Mouse (Mus musculus): ENCODE data around the gene Pth1r. TPM values are rescaled to one million over a fixed set of nuclear protein-coding genes. Genes with fewer than 3 reads are reported as not detected.
A peak's percentile ranks its signal among the peaks of the same experiment; 100 is the strongest.

The Pth1r gene
- polyA plus RNA-seq, 1 experiment from 2014 or later, result 9.3 TPM

- H3K27ac ChIP-seq (replicated peaks; ENCODE audit: low read depth, low read length), result no peak overlapping the region
- 91% methylated on average over 6 of the region's 6 CpGs for WGBS
These were observed 43.0 kb downstream of the Pth1r start for GRCm38 (mm10) chr9:110703951-110704350.

GRCm38 (mm10) chr9:110702848-110703247, 44.1 kb downstream of the Pth1r start:
- no peak for ATAC-seq (ENCODE audit: low FRiP score, low TSS enrichment)
- Histone ChIP-seq H3K4me3 (replicated peaks; ENCODE audit: low read depth, low read length) (no peak overlapping the region), H3K27ac (replicated peaks; ENCODE audit: low read depth, low read length) (no peak overlapping the region), H3K9ac (replicated peaks; ENCODE audit: low read length) (no peak overlapping the region), H3K4me1 (ENCODE audit: control insufficient read depth, insufficient read depth, low read length) (no peaks in the 10 kb centered on the region), H3K9me3 (ENCODE audit: control insufficient read depth, low read length) (no peaks in the 10 kb centered on the region), H3K27me3 (ENCODE audit: control insufficient read depth, insufficient read depth, low read length) (no peaks in the 10 kb centered on the region), H3K36me3 (ENCODE audit: control insufficient read depth, insufficient read depth, low read length) (peaks cover 4% of the 10 kb centered on the region; the same call in 1 of the 2 replicates), H3K4me2 (ENCODE audit: low read length) (no peak overlapping the region)
- WGBS, result 89% methylated on average over 1 of the region's 1 CpGs
- peak; percentile 13 for DNase-seq

More at GRCm38 (mm10) chr9:110703951-110704350, 43.0 kb downstream of the Pth1r start:
- no peak for ATAC-seq (ENCODE audit: low FRiP score, low TSS enrichment)
- H3K4me3 ChIP-seq (replicated peaks; ENCODE audit: low read depth, low read length), result no peak overlapping the region
- DNase-seq, result no peak
- no peak overlapping the region for H3K4me2 ChIP-seq (ENCODE audit: low read length)
- H3K9me3 ChIP-seq (ENCODE audit: control insufficient read depth, low read length), result no peaks in the 10 kb centered on the region
- H3K9ac ChIP-seq (replicated peaks; ENCODE audit: low read length), result no peak overlapping the region
- H3K27me3 ChIP-seq (ENCODE audit: control insufficient read depth, insufficient read depth, low read length), result no peaks in the 10 kb centered on the region
- peaks cover 4% of the 10 kb centered on the region; the same call in 1 of the 2 replicates for H3K36me3 ChIP-seq (ENCODE audit: control insufficient read depth, insufficient read depth, low read length)
- H3K4me1 ChIP-seq (ENCODE audit: control insufficient read depth, insufficient read depth, low read length), result no peaks in the 10 kb centered on the region

- H3K4me3 ChIP-seq (replicated peaks; ENCODE audit: low read depth, low read length), result no peak overlapping the region
- no peaks in the 10 kb centered on the region for H3K9me3 ChIP-seq (ENCODE audit: control insufficient read depth, low read length)
- no peak overlapping the region for H3K4me2 ChIP-seq (ENCODE audit: low read length)
- DNase-seq (no peak), ATAC-seq (ENCODE audit: low FRiP score, low TSS enrichment) (no peak)
- H3K27ac ChIP-seq (replicated peaks; ENCODE audit: low read depth, low read length), result no peak overlapping the region
- peaks cover 7% of the 10 kb centered on the region for H3K36me3 ChIP-seq (ENCODE audit: control insufficient read depth, insufficient read depth, low read length)
- H3K9ac ChIP-seq (replicated peaks; ENCODE audit: low read length), result no peak overlapping the region
- WGBS, result 76% methylated on average over 11 of the region's 12 CpGs
- H3K27me3 ChIP-seq (ENCODE audit: control insufficient read depth, insufficient read depth, low read length), result no peaks in the 10 kb centered on the region
- H3K4me1 ChIP-seq (ENCODE audit: control insufficient read depth, insufficient read depth, low read length), result no peaks in the 10 kb centered on the region
These were observed 45.6 kb downstream of the Pth1r start for GRCm38 (mm10) chr9:110701114-110702032.

- no peak overlapping the region for H3K4me3 ChIP-seq (replicated peaks; ENCODE audit: low read depth, low read length)
- peaks cover 18% of the 10 kb centered on the region for H3K36me3 ChIP-seq (ENCODE audit: control insufficient read depth, insufficient read depth, low read length)
- no peaks in the 10 kb centered on the region for H3K4me1 ChIP-seq (ENCODE audit: control insufficient read depth, insufficient read depth, low read length)
- H3K9me3 ChIP-seq (ENCODE audit: control insufficient read depth, low read length), result no peaks in the 10 kb centered on the region
- H3K4me2 ChIP-seq (ENCODE audit: low read length), result no peak overlapping the region
- H3K27me3 ChIP-seq (ENCODE audit: control insufficient read depth, insufficient read depth, low read length), result no peaks in the 10 kb centered on the region
- DNase-seq (no peak), ATAC-seq (ENCODE audit: low FRiP score, low TSS enrichment) (no peak)
- 94% methylated on average over 3 of the region's 3 CpGs for WGBS
- H3K27ac ChIP-seq (replicated peaks; ENCODE audit: low read depth, low read length), result no peak overlapping the region
- H3K9ac ChIP-seq (replicated peaks; ENCODE audit: low read length), result no peak overlapping the region
These were observed 47.4 kb downstream of the Pth1r start for GRCm38 (mm10) chr9:110699574-110699973.

GRCm38 (mm10) chr9:110697465-110697864, 49.5 kb downstream of the Pth1r start:
- Histone ChIP-seq H3K36me3 (ENCODE audit: control insufficient read depth, insufficient read depth, low read length) (peaks cover 25% of the 10 kb centered on the region), H3K27ac (replicated peaks; ENCODE audit: low read depth, low read length) (no peak overlapping the region), H3K4me2 (ENCODE audit: low read length) (no peak overlapping the region), H3K4me1 (ENCODE audit: control insufficient read depth, insufficient read depth, low read length) (no peaks in the 10 kb centered on the region), H3K9me3 (ENCODE audit: control insufficient read depth, low read length) (no peaks in the 10 kb centered on the region), H3K4me3 (replicated peaks; ENCODE audit: low read depth, low read length) (no peak overlapping the region), H3K9ac (replicated peaks; ENCODE audit: low read length) (no peak overlapping the region), H3K27me3 (ENCODE audit: control insufficient read depth, insufficient read depth, low read length) (no peaks in the 10 kb centered on the region)
- ATAC-seq (ENCODE audit: low FRiP score, low TSS enrichment), result no peak
- 81% methylated on average over 3 of the region's 3 CpGs for WGBS
- no peak for DNase-seq

- Histone ChIP-seq H3K4me2 (ENCODE audit: low read length) (no peak overlapping the region), H3K9me3 (ENCODE audit: control insufficient read depth, low read length) (no peaks in the 10 kb centered on the region), H3K27me3 (ENCODE audit: control insufficient read depth, insufficient read depth, low read length) (no peaks in the 10 kb centered on the region), H3K4me1 (ENCODE audit: control insufficient read depth, insufficient read depth, low read length) (no peaks in the 10 kb centered on the region), H3K36me3 (ENCODE audit: control insufficient read depth, insufficient read depth, low read length) (peaks cover 25% of the 10 kb centered on the region), H3K27ac (replicated peaks; ENCODE audit: low read depth, low read length) (no peak overlapping the region), H3K9ac (replicated peaks; ENCODE audit: low read length) (no peak overlapping the region), H3K4me3 (replicated peaks; ENCODE audit: low read depth, low read length) (no peak overlapping the region)
- 94% methylated on average over 5 of the region's 5 CpGs for WGBS
- DNase-seq (no peak), ATAC-seq (ENCODE audit: low FRiP score, low TSS enrichment) (no peak)
These were observed 50.5 kb downstream of the Pth1r start for GRCm38 (mm10) chr9:110696427-110696826.

- Histone ChIP-seq H3K9me3 (ENCODE audit: control insufficient read depth, low read length) (no peaks in the 10 kb centered on the region), H3K4me1 (ENCODE audit: control insufficient read depth, insufficient read depth, low read length) (no peaks in the 10 kb centered on the region), H3K27ac (replicated peaks; ENCODE audit: low read depth, low read length) (no peak overlapping the region), H3K27me3 (ENCODE audit: control insufficient read depth, insufficient read depth, low read length) (no peaks in the 10 kb centered on the region), H3K4me2 (ENCODE audit: low read length) (no peak overlapping the region), H3K36me3 (ENCODE audit: control insufficient read depth, insufficient read depth, low read length) (peaks cover 25% of the 10 kb centered on the region), H3K9ac (replicated peaks; ENCODE audit: low read length) (no peak overlapping the region), H3K4me3 (replicated peaks; ENCODE audit: low read depth, low read length) (no peak overlapping the region)
- DNase-seq (no peak), ATAC-seq (ENCODE audit: low FRiP score, low TSS enrichment) (no peak)
- 91% methylated on average over 4 of the region's 4 CpGs for WGBS
These were observed 51.7 kb downstream of the Pth1r start for GRCm38 (mm10) chr9:110695165-110695755.

- no peak overlapping the region for H3K27ac ChIP-seq (replicated peaks; ENCODE audit: low read depth, low read length)
- no peak overlapping the region for H3K9ac ChIP-seq (replicated peaks; ENCODE audit: low read length)
- H3K36me3 ChIP-seq (ENCODE audit: control insufficient read depth, insufficient read depth, low read length), result 0 out of 2 replicates have a peak, but pooled peaks cover 6% of the 10 kb centered on the region
- no peaks in the 10 kb centered on the region for H3K27me3 ChIP-seq (ENCODE audit: control insufficient read depth, insufficient read depth, low read length)
- DNase-seq (no peak), ATAC-seq (ENCODE audit: low FRiP score, low TSS enrichment) (no peak)
- H3K4me1 ChIP-seq (ENCODE audit: control insufficient read depth, insufficient read depth, low read length), result peaks cover 14% of the 10 kb centered on the region; the same call in 1 of the 2 replicates
- no peak overlapping the region for H3K4me2 ChIP-seq (ENCODE audit: low read length)
- H3K9me3 ChIP-seq (ENCODE audit: control insufficient read depth, low read length), result no peaks in the 10 kb centered on the region
- WGBS, result 91% methylated on average over 8 of the region's 8 CpGs
- H3K4me3 ChIP-seq (replicated peaks; ENCODE audit: low read depth, low read length), result no peak overlapping the region
These were observed 57.6 kb downstream of the Pth1r start for GRCm38 (mm10) chr9:110689261-110689779.
